Comparison of ENCODE assay signal across 8 mouse cellular contexts in genomic region chr11:69621571-69622268, GRCm38 (mm10). TPM values are rescaled to one million over a fixed set of nuclear protein-coding genes. Genes with fewer than 3 reads are reported as not detected.
DNase-seq lines count a peak whose midpoint lies in the region; ATAC-seq lines count a peak whose summit lies in the region.

Sat2 (plus strand) TSS chr11:69622024.

- no peak for ATAC-seq in megakaryocyte, adult 5-6 weeks (ENCODE audit: poor library complexity, severe bottlenecking)
- peak; percentile 82 for ATAC-seq in intestine, embryonic 14.5 days (replicated peaks; ENCODE audit: low FRiP score, low TSS enrichment, low read depth)
- ATAC-seq in neural tube, embryonic 12.5 days (ENCODE audit: low FRiP score, low read depth), result peak; percentile 90

- 1% methylated on average over 20 of the region's 20 CpGs for WGBS in intestine, embryonic 14.5 days
- 1% methylated on average over 20 of the region's 20 CpGs for WGBS in neural tube, embryonic 12.5 days

- peak within 1 kb of the TSS; percentile 34 for H3K27ac ChIP-seq in intestine, embryonic 14.5 days (ENCODE audit: low read depth)
- no peak within 1 kb of the TSS; the same call in 1 of the 2 replicates for H3K27ac ChIP-seq in neural tube, embryonic 12.5 days

- peaks cover 26% of the 10 kb centered on the region for H3K27me3 ChIP-seq in megakaryocyte, embryonic 14.5 days (replicated peaks)
- no peaks in the 10 kb centered on the region for H3K27me3 ChIP-seq in intestine, embryonic 14.5 days (replicated peaks; ENCODE audit: control insufficient read depth, insufficient read depth, low read length)
- H3K27me3 ChIP-seq in neural tube, embryonic 12.5 days (replicated peaks), result no peaks in the 10 kb centered on the region

- no peaks in the 10 kb centered on the region for H3K36me3 ChIP-seq in megakaryocyte, embryonic 14.5 days (replicated peaks; ENCODE audit: low read length)
- no peaks in the 10 kb centered on the region for H3K36me3 ChIP-seq in intestine, embryonic 14.5 days (ENCODE audit: control insufficient read depth, insufficient read depth, low read length)
- H3K36me3 ChIP-seq in neural tube, embryonic 12.5 days, result no peaks in the 10 kb centered on the region

- peak within 1 kb of the TSS; percentile 52 for H3K9ac ChIP-seq in intestine, embryonic 14.5 days (ENCODE audit: low read length)
- peak within 1 kb of the TSS; percentile 68 for H3K9ac ChIP-seq in neural tube, embryonic 12.5 days

- peak within 1 kb of the TSS; percentile 73 for H3K4me2 ChIP-seq in intestine, embryonic 14.5 days (ENCODE audit: low read length)
- H3K4me2 ChIP-seq in neural tube, embryonic 12.5 days (replicated peaks), result peak within 1 kb of the TSS; percentile 75

- H3K4me3 ChIP-seq in megakaryocyte, embryonic 14.5 days (replicated peaks), result peak within 1 kb of the TSS; percentile 89
- peak within 1 kb of the TSS; percentile 44 for H3K4me3 ChIP-seq in intestine, embryonic 14.5 days (ENCODE audit: low read depth, low read length)
- peak within 1 kb of the TSS; percentile 43 for H3K4me3 ChIP-seq in neural tube, embryonic 12.5 days

- peak; percentile 82 to 83 for DNase-seq in cerebellum, postnatal 14 days
- DNase-seq in gastrocnemius, postnatal 25 days, result peak; percentile 64
- peak; percentile 82 for DNase-seq in intestine, embryonic 14.5 days (ENCODE audit: low spot score)
- peak; percentile 81 for DNase-seq in liver
- DNase-seq in c-Kit-positive CD71-positive TER-119-positive erythroid progenitor cells, embryonic 14.5 days (ENCODE audit: low spot score), result no peak

- H3K4me1 ChIP-seq in megakaryocyte, embryonic 14.5 days, result peaks cover 28% of the 10 kb centered on the region
- peaks cover 9% of the 10 kb centered on the region for H3K4me1 ChIP-seq in intestine, embryonic 14.5 days (replicated peaks; ENCODE audit: control insufficient read depth, insufficient read depth, low read length)
- peaks cover 12% of the 10 kb centered on the region for H3K4me1 ChIP-seq in neural tube, embryonic 12.5 days

- H3K9me3 ChIP-seq in megakaryocyte, embryonic 14.5 days, result no peaks in the 10 kb centered on the region
- H3K9me3 ChIP-seq in intestine, embryonic 14.5 days (ENCODE audit: control insufficient read depth, low read length), result no peaks in the 10 kb centered on the region
- no peaks in the 10 kb centered on the region for H3K9me3 ChIP-seq in neural tube, embryonic 12.5 days

RNA-seq across cellular contexts. Expression of gene Sat2, which starts in this region (rescaled TPM):
- not detected in 2 replicates for polyA plus RNA-seq in megakaryocyte, embryonic 14.5 days (2012; ENCODE audit: insufficient read depth, low replicate concordance)
- not detected in 2 replicates for total RNA-seq in megakaryocyte, adult 5-6 weeks (2015)
- total RNA-seq in megakaryocyte, adult 5-6 weeks (2017), result not detected in 2 replicates
- 1 to 10 TPM; 2.3 to 2.8 TPM for total RNA-seq in gastrocnemius, postnatal 25 days (2021)
- 16.8 and 18.1 TPM in 2 replicates for polyA plus RNA-seq in intestine, embryonic 14.5 days (2014; fragmentation: Nextera tagmentation; extraction: Ambion mirVana)
- 22.0 and 23.3 TPM in 2 replicates for polyA plus RNA-seq in neural tube, embryonic 12.5 days (2016; fragmentation: Nextera tagmentation; extraction: Ambion mirVana)

Comparison
In these comparisons a context has a peak if more than half of its experiments do, and no peak if none do; other contexts are left out.
1. RNA of gene Sat2 (polyA plus RNA-seq): 22.0 to 23.3 TPM in neural tube, embryonic 12.5 days and 16.8 to 18.1 TPM in intestine, embryonic 14.5 days; not detected in megakaryocyte, embryonic 14.5 days; every median in the first group is over 10 times any median in the second.
2. Peak in every context shown above with its lines, with median percentiles within 50 percentile points of each other: H3K4me3 ChIP-seq.